Mouse (Mus musculus) stomach, postnatal 0 days (tissue): ENCODE results near the gene Lrrc8a. TPM values are rescaled to one million over a fixed set of nuclear protein-coding genes. Genes with fewer than 3 reads are reported as not detected.

Source experiments
- ATAC-seq: fragments of 200-750 bp; cut with Nextera tagmentation; 2 replicates; pipeline ENCODE4 v1.8.0; 2017; ENCODE audit not compliant: low FRiP score, low TSS enrichment
- DNase-seq: peaks from one replicate; pipeline ENCODE4 v3.0.0-alpha.2; 2016; ENCODE audit warnings: low spot score
- H3K27ac ChIP-seq: fragments of 300-500 bp; sonication (generic); replicated peaks from 2 replicates; pipeline ENCODE4 v1.5.1; 2014; ENCODE audit warnings: mild to moderate bottlenecking, control low read depth
- H3K27me3 ChIP-seq: fragments of 300-500 bp; sonication (generic); 2 replicates; pipeline ENCODE4 v1.6.1; 2014; ENCODE audit warnings: low read length; ENCODE audit not compliant: control insufficient read depth, insufficient read depth
- H3K36me3 ChIP-seq: fragments of 300-500 bp; sonication (generic); 2 replicates; pipeline ENCODE4 v1.6.1; 2014; ENCODE audit warnings: low read length, mixed read lengths; ENCODE audit not compliant: control insufficient read depth, insufficient read depth
- H3K4me1 ChIP-seq: fragments of 300-500 bp; sonication (generic); replicated peaks from 2 replicates; pipeline ENCODE4 v1.6.1; 2014; ENCODE audit warnings: antibody characterized with exemption; ENCODE audit not compliant: control insufficient read depth, insufficient read depth
- H3K4me2 ChIP-seq: fragments of 300-500 bp; sonication (generic); replicated peaks from 2 replicates; pipeline ENCODE4 v1.6.1; 2014; ENCODE audit warnings: low read depth, mild to moderate bottlenecking, control low read depth, moderate library complexity
- H3K4me3 ChIP-seq: fragments of 300-500 bp; sonication (generic); 2 replicates; pipeline ENCODE4 v1.5.1; 2014; ENCODE audit warnings: low read depth, low read length, control low read depth
- H3K9ac ChIP-seq: fragments of 300-500 bp; sonication (generic); 2 replicates; pipeline ENCODE4 v1.6.1; 2014; ENCODE audit warnings: mild to moderate bottlenecking, low read length, control low read depth, mixed read lengths
- H3K9me3 ChIP-seq: fragments of 300-500 bp; sonication (generic); 2 replicates; pipeline ENCODE4 v1.6.1; 2016; ENCODE audit warnings: low read length; ENCODE audit not compliant: control insufficient read depth
- CTCF ChIP-seq: IDR thresholded peaks from 2 replicates; pipeline ENCODE4 v1.5.1; 2016; ENCODE audit warnings: antibody characterized with exemption, low read depth, mild to moderate bottlenecking, moderate library complexity
- EP300 ChIP-seq: optimal IDR thresholded peaks from 2 replicates; pipeline ENCODE3; 2016; ENCODE audit warnings: antibody characterized with exemption
- WGBS: fragments of 180-500 bp; shearing (Covaris S2); extraction: QIAGEN DNeasy Blood & Tissue Kit; methylation state at CpG from one replicate; pipeline ENCODE4 v1.1.7; 2014; 5-methylcytosine and 5-hydroxymethylcytosine counted together
- polyA plus RNA-seq: library from polyadenylated mRNA; unstranded; fragments of >200 nt; fragmentation: Nextera tagmentation; extraction: Ambion mirVana; gene quantifications from 2 replicates; pipeline ENCODE4 v1.2.1, GENCODE M21; 2015

Gene Lrrc8a
- polyA plus RNA-seq, 1 experiment from 2014 or later: 30.3 TPM

- peak overlapping the region; percentile 87 for H3K9ac ChIP-seq
- under 1% methylated on average over 10 of the region's 10 CpGs for WGBS
- peak overlapping the region; percentile 85 for H3K4me3 ChIP-seq
- ATAC-seq (no peak), DNase-seq (peak; percentile 45)
- TF ChIP-seq CTCF (peak; percentile 30; the same call in 1 of the 2 replicates), EP300 (no peak)
- no peak overlapping the region for H3K27ac ChIP-seq
- no peaks in the 10 kb centered on the region for H3K36me3 ChIP-seq
- H3K9me3 ChIP-seq: no peaks in the 10 kb centered on the region
- H3K4me2 ChIP-seq: peak overlapping the region; percentile 89
- H3K27me3 ChIP-seq: no peaks in the 10 kb centered on the region
- H3K4me1 ChIP-seq: peaks cover 5% of the 10 kb centered on the region; the same call in 1 of the 2 replicates
Measured at GRCm38 (mm10) chr2:30287027-30287373, 49.5 kb downstream of the Lrrc8a start.

GRCm38 (mm10) chr2:30299525-30299924 lies 62.0 kb downstream of the Lrrc8a start:
- 78% methylated on average over 3 of the region's 3 CpGs for WGBS
- peaks cover 5% of the 10 kb centered on the region; the same call in 1 of the 2 replicates for H3K36me3 ChIP-seq
- no peak overlapping the region for H3K4me2 ChIP-seq

GRCm38 (mm10) chr2:30299966-30300365 lies 62.5 kb downstream of the Lrrc8a start:
- H3K36me3 ChIP-seq: peaks cover 6% of the 10 kb centered on the region; the same call in 1 of the 2 replicates
- WGBS: 82% methylated on average over 5 of the region's 5 CpGs
- DNase-seq (no peak), ATAC-seq (no peak)
- no peaks in the 10 kb centered on the region for H3K27me3 ChIP-seq
- H3K4me2 ChIP-seq: no peak overlapping the region
- TF ChIP-seq EP300 (no peak), CTCF (no peak)
- H3K9me3 ChIP-seq: no peaks in the 10 kb centered on the region
- H3K4me1 ChIP-seq: no peaks in the 10 kb centered on the region
- no peak overlapping the region for H3K9ac ChIP-seq
- H3K27ac ChIP-seq: no peak overlapping the region
- no peak overlapping the region for H3K4me3 ChIP-seq

More at GRCm38 (mm10) chr2:30299525-30299924, 62.0 kb downstream of the Lrrc8a start:
- DNase-seq: no peak
- Histone ChIP-seq H3K4me3 (no peak overlapping the region), H3K9me3 (no peaks in the 10 kb centered on the region), H3K27ac (no peak overlapping the region), H3K9ac (no peak overlapping the region), H3K4me1 (no peaks in the 10 kb centered on the region), H3K27me3 (no peaks in the 10 kb centered on the region)
- no peak for ATAC-seq
- peak; percentile 59 for TF ChIP-seq CTCF
- TF ChIP-seq EP300: no peak

- Histone ChIP-seq H3K36me3 (peaks cover 32% of the 10 kb centered on the region), H3K4me2 (no peak overlapping the region), H3K4me3 (no peak overlapping the region), H3K9me3 (no peaks in the 10 kb centered on the region), H3K27me3 (no peaks in the 10 kb centered on the region), H3K9ac (no peak overlapping the region), H3K27ac (no peak overlapping the region), H3K4me1 (no peaks in the 10 kb centered on the region)
- DNase-seq: peak; percentile 73
- ATAC-seq: peak; percentile 91
- no peak for TF ChIP-seq CTCF
- no peak for TF ChIP-seq EP300
- 74% methylated on average over 7 of the region's 7 CpGs for WGBS
Measured at GRCm38 (mm10) chr2:30306087-30306486, 68.6 kb downstream of the Lrrc8a start.

- 74% methylated on average over 3 of the region's 3 CpGs for WGBS
- Histone ChIP-seq H3K9me3 (no peaks in the 10 kb centered on the region), H3K27me3 (no peaks in the 10 kb centered on the region), H3K4me3 (no peak overlapping the region), H3K9ac (no peak overlapping the region), H3K36me3 (peaks cover 40% of the 10 kb centered on the region), H3K4me1 (no peaks in the 10 kb centered on the region), H3K27ac (no peak overlapping the region), H3K4me2 (no peak overlapping the region)
- TF ChIP-seq CTCF (no peak), EP300 (no peak)
- no peak for DNase-seq
- no peak for ATAC-seq
Measured at GRCm38 (mm10) chr2:30309351-30309750, 71.8 kb downstream of the Lrrc8a start.

- Histone ChIP-seq H3K27ac (no peak overlapping the region), H3K4me1 (no peaks in the 10 kb centered on the region), H3K27me3 (no peaks in the 10 kb centered on the region), H3K9me3 (no peaks in the 10 kb centered on the region), H3K4me3 (no peak overlapping the region), H3K9ac (no peak overlapping the region), H3K36me3 (peaks cover 32% of the 10 kb centered on the region), H3K4me2 (no peak overlapping the region)
- WGBS: 79% methylated on average over 2 of the region's 2 CpGs
- ATAC-seq: no peak
- TF ChIP-seq EP300 (no peak), CTCF (no peak)
- DNase-seq: no peak
Measured at GRCm38 (mm10) chr2:30311481-30311880, 74.0 kb downstream of the Lrrc8a start.

Other genes with a start within 250 kb of the Lrrc8a start
- 10.9 and 13.2 TPM in 2 replicates for gene Wdr34, start 188.8 kb upstream of the Lrrc8a start, polyA plus RNA-seq
- gene Set, start 180.3 kb upstream of the Lrrc8a start, polyA plus RNA-seq: 202 and 206 TPM in 2 replicates
- gene Pkn3, start 160.0 kb upstream of the Lrrc8a start, polyA plus RNA-seq: 3.0 and 3.1 TPM in 2 replicates
- gene Zdhhc12, start 144.1 kb upstream of the Lrrc8a start, polyA plus RNA-seq: 27.7 and 27.8 TPM in 2 replicates
- gene Zer1, start 113.1 kb upstream of the Lrrc8a start, polyA plus RNA-seq: 2.9 and 3.1 TPM in 2 replicates
- gene Tbc1d13, start 104.0 kb upstream of the Lrrc8a start, polyA plus RNA-seq: 3.7 and 3.9 TPM in 2 replicates
- 35.3 and 41.2 TPM in 2 replicates for gene Endog, start 66.2 kb upstream of the Lrrc8a start, polyA plus RNA-seq
- 23.9 and 24.0 TPM in 2 replicates for gene Spout1, start 59.3 kb upstream of the Lrrc8a start, polyA plus RNA-seq
- gene Kyat1, start 31.9 kb upstream of the Lrrc8a start, polyA plus RNA-seq: 81.2 and 89.3 TPM in 2 replicates
- gene Gm28035, start 2.9 kb downstream of the Lrrc8a start, polyA plus RNA-seq: 0.05 and 0.11 TPM in 2 replicates
- 5.8 and 7.1 TPM in 2 replicates for gene Phyhd1, start 28.5 kb downstream of the Lrrc8a start, polyA plus RNA-seq
- not detected in 2 replicates for gene Gm28038, start 43.3 kb downstream of the Lrrc8a start, polyA plus RNA-seq
- 21.1 and 21.9 TPM in 2 replicates for gene Dolk, start 48.6 kb downstream of the Lrrc8a start, polyA plus RNA-seq
- gene Nup188, start 48.7 kb downstream of the Lrrc8a start, polyA plus RNA-seq: 8.5 and 9.9 TPM in 2 replicates
- 84.9 and 102 TPM in 2 replicates for gene Sh3glb2, start 121.6 kb downstream of the Lrrc8a start, polyA plus RNA-seq
- gene Miga2, start 126.5 kb downstream of the Lrrc8a start, polyA plus RNA-seq: 16.8 and 17.8 TPM in 2 replicates
- 29.8 and 32.9 TPM in 2 replicates for gene Dolpp1, start 154.5 kb downstream of the Lrrc8a start, polyA plus RNA-seq
- 22.0 and 25.9 TPM in 2 replicates for gene Crat, start 178.1 kb downstream of the Lrrc8a start, polyA plus RNA-seq
- 76.6 and 79.6 TPM in 2 replicates for gene Ptpa, start 178.3 kb downstream of the Lrrc8a start, polyA plus RNA-seq
- 1.8 and 4.4 TPM in 2 replicates for gene Ier5l, start 236.5 kb downstream of the Lrrc8a start, polyA plus RNA-seq